Mouse (Mus musculus): Measurements from ENCODE around the gene Commd3. TPM values are rescaled to one million over a fixed set of nuclear protein-coding genes. Genes with fewer than 3 reads are reported as not detected.
A peak's percentile ranks its signal among the peaks of the same experiment; 100 is the strongest.

Commd3 gene
- polyA plus RNA-seq, 1 experiment from 2014 or later = 215 TPM

- H3K4me3 ChIP-seq (replicated peaks) = no peak overlapping the region
- H3K4me2 ChIP-seq (replicated peaks) = no peak overlapping the region
- ATAC-seq (ENCODE audit: insufficient number of reproducible peaks, low FRiP score, low TSS enrichment, low read depth) = no peak
- peaks cover 62% of the 10 kb centered on the region for H3K27me3 ChIP-seq
- no peak overlapping the region for H3K9ac ChIP-seq
- peaks cover 7% of the 10 kb centered on the region; the same call in 1 of the 2 replicates for H3K36me3 ChIP-seq
- no peak overlapping the region for H3K27ac ChIP-seq (replicated peaks)
- 10% methylated on average over 9 of the region's 9 CpGs for WGBS
- H3K4me1 ChIP-seq = peaks cover 25% of the 10 kb centered on the region
- H3K9me3 ChIP-seq (replicated peaks) = no peaks in the 10 kb centered on the region
Observed at GRCm38 (mm10) chr2:18687671-18688170, 15.5 kb downstream of the Commd3 start.

- no peak overlapping the region for H3K27ac ChIP-seq (replicated peaks)
- no peak for ATAC-seq (ENCODE audit: insufficient number of reproducible peaks, low FRiP score, low TSS enrichment, low read depth)
- H3K9ac ChIP-seq = no peak overlapping the region
- no peaks in the 10 kb centered on the region for H3K9me3 ChIP-seq (replicated peaks)
- peak overlapping the region; percentile 80 for H3K4me2 ChIP-seq (replicated peaks)
- H3K36me3 ChIP-seq = peaks cover 6% of the 10 kb centered on the region; the same call in 1 of the 2 replicates
- 9% methylated on average over 6 of the region's 6 CpGs for WGBS
- peak overlapping the region; percentile 44 for H3K4me3 ChIP-seq (replicated peaks)
- peaks cover 66% of the 10 kb centered on the region for H3K27me3 ChIP-seq
- H3K4me1 ChIP-seq = peaks cover 25% of the 10 kb centered on the region
Observed at GRCm38 (mm10) chr2:18688286-18688685, 16.1 kb downstream of the Commd3 start.

- under 1% methylated on average over 45 of the region's 45 CpGs for WGBS
- Histone ChIP-seq H3K9ac (no peak overlapping the region), H3K4me1 (peaks cover 27% of the 10 kb centered on the region), H3K36me3 (peaks cover 6% of the 10 kb centered on the region; the same call in 1 of the 2 replicates), H3K27ac (replicated peaks) (no peak overlapping the region), H3K9me3 (replicated peaks) (no peaks in the 10 kb centered on the region), H3K4me2 (replicated peaks) (peak overlapping the region; percentile 80), H3K27me3 (peaks cover 66% of the 10 kb centered on the region), H3K4me3 (replicated peaks) (peak overlapping the region; percentile 44)
- peak; percentile 53; the same call in 1 of the 2 replicates for ATAC-seq (ENCODE audit: insufficient number of reproducible peaks, low FRiP score, low TSS enrichment, low read depth)
Observed at GRCm38 (mm10) chr2:18688708-18689063, 16.5 kb downstream of the Commd3 start.

GRCm38 (mm10) chr2:18689064-18689921, 17.1 kb downstream of the Commd3 start:
- peak; percentile 25; the same call in 1 of the 2 replicates for ATAC-seq (ENCODE audit: insufficient number of reproducible peaks, low FRiP score, low TSS enrichment, low read depth)
- H3K9me3 ChIP-seq (replicated peaks) = no peaks in the 10 kb centered on the region
- H3K27ac ChIP-seq (replicated peaks) = no peak overlapping the region
- peaks cover 29% of the 10 kb centered on the region for H3K4me1 ChIP-seq
- H3K36me3 ChIP-seq = peaks cover 2% of the 10 kb centered on the region; the same call in 1 of the 2 replicates
- H3K9ac ChIP-seq = no peak overlapping the region
- H3K4me2 ChIP-seq (replicated peaks) = peak overlapping the region; percentile 80
- peaks cover 65% of the 10 kb centered on the region for H3K27me3 ChIP-seq
- H3K4me3 ChIP-seq (replicated peaks) = peak overlapping the region; percentile 44
- WGBS = under 1% methylated on average over 51 of the region's 51 CpGs

GRCm38 (mm10) chr2:18690055-18690691, 18.0 kb downstream of the Commd3 start:
- Histone ChIP-seq H3K9ac (peak overlapping the region; percentile 18), H3K9me3 (replicated peaks) (no peaks in the 10 kb centered on the region), H3K4me1 (peaks cover 37% of the 10 kb centered on the region), H3K27me3 (peaks cover 73% of the 10 kb centered on the region), H3K4me2 (replicated peaks) (peak overlapping the region; percentile 80), H3K36me3 (no peaks in the 10 kb centered on the region), H3K27ac (replicated peaks) (no peak overlapping the region), H3K4me3 (replicated peaks) (peak overlapping the region; percentile 44)
- WGBS = under 1% methylated on average over 57 of the region's 58 CpGs
- ATAC-seq (ENCODE audit: insufficient number of reproducible peaks, low FRiP score, low TSS enrichment, low read depth) = peak; percentile 44

- Histone ChIP-seq H3K4me1 (peaks cover 37% of the 10 kb centered on the region), H3K9me3 (replicated peaks) (no peaks in the 10 kb centered on the region), H3K9ac (no peak overlapping the region), H3K36me3 (no peaks in the 10 kb centered on the region), H3K27me3 (peaks cover 79% of the 10 kb centered on the region), H3K4me2 (replicated peaks) (peak overlapping the region; percentile 80), H3K27ac (replicated peaks) (no peak overlapping the region), H3K4me3 (replicated peaks) (peak overlapping the region; percentile 44)
- no peak for ATAC-seq (ENCODE audit: insufficient number of reproducible peaks, low FRiP score, low TSS enrichment, low read depth)
- 4% methylated on average over 9 of the region's 9 CpGs for WGBS
Observed at GRCm38 (mm10) chr2:18690756-18691155, 18.6 kb downstream of the Commd3 start.

- no peak overlapping the region for H3K27ac ChIP-seq (replicated peaks)
- H3K9me3 ChIP-seq (replicated peaks) = no peaks in the 10 kb centered on the region
- no peak overlapping the region for H3K9ac ChIP-seq
- H3K4me1 ChIP-seq = peaks cover 37% of the 10 kb centered on the region
- H3K4me2 ChIP-seq (replicated peaks) = no peak overlapping the region
- H3K36me3 ChIP-seq = no peaks in the 10 kb centered on the region
- no peak for ATAC-seq (ENCODE audit: insufficient number of reproducible peaks, low FRiP score, low TSS enrichment, low read depth)
- H3K27me3 ChIP-seq = peaks cover 77% of the 10 kb centered on the region
- H3K4me3 ChIP-seq (replicated peaks) = no peak overlapping the region
Observed at GRCm38 (mm10) chr2:18692031-18692430, 19.8 kb downstream of the Commd3 start.

GRCm38 (mm10) chr2:18692548-18692947, 20.4 kb downstream of the Commd3 start:
- Histone ChIP-seq H3K4me2 (replicated peaks) (no peak overlapping the region), H3K9ac (no peak overlapping the region), H3K36me3 (no peaks in the 10 kb centered on the region), H3K9me3 (replicated peaks) (no peaks in the 10 kb centered on the region), H3K27me3 (peaks cover 73% of the 10 kb centered on the region), H3K4me3 (replicated peaks) (no peak overlapping the region), H3K27ac (replicated peaks) (no peak overlapping the region), H3K4me1 (peaks cover 37% of the 10 kb centered on the region)
- 0% methylated on average over 1 of the region's 1 CpGs for WGBS
- no peak for ATAC-seq (ENCODE audit: insufficient number of reproducible peaks, low FRiP score, low TSS enrichment, low read depth)

GRCm38 (mm10) chr2:18693491-18693870, 21.3 kb downstream of the Commd3 start:
- WGBS = 1% methylated on average over 5 of the region's 5 CpGs

GRCm38 (mm10) chr2:18693871-18694610, 21.9 kb downstream of the Commd3 start, which contains the start of gene Spag6:
Spag6 (plus strand) TSS chr2:18694032.
- ATAC-seq (ENCODE audit: insufficient number of reproducible peaks, low FRiP score, low TSS enrichment, low read depth) = peak; percentile 69
- peak within 1 kb of the TSS; percentile 59 for H3K27ac ChIP-seq (replicated peaks)
- under 1% methylated on average over 60 of the region's 61 CpGs for WGBS
- peak within 1 kb of the TSS; percentile 96 for H3K4me2 ChIP-seq (replicated peaks)
- H3K4me3 ChIP-seq (replicated peaks) = peak within 1 kb of the TSS; percentile 73
- H3K9me3 ChIP-seq (replicated peaks) = no peaks in the 10 kb centered on the region
- peaks cover 74% of the 10 kb centered on the region for H3K27me3 ChIP-seq
- no peaks in the 10 kb centered on the region for H3K36me3 ChIP-seq
- peak within 1 kb of the TSS; percentile 83 for H3K9ac ChIP-seq
- H3K4me1 ChIP-seq = peaks cover 36% of the 10 kb centered on the region

More at GRCm38 (mm10) chr2:18693491-18693870, 21.3 kb downstream of the Commd3 start:
- H3K36me3 ChIP-seq = no peaks in the 10 kb centered on the region
- peak overlapping the region; percentile 73 for H3K4me3 ChIP-seq (replicated peaks)
- H3K9me3 ChIP-seq (replicated peaks) = no peaks in the 10 kb centered on the region
- no peak overlapping the region for H3K27ac ChIP-seq (replicated peaks)
- H3K4me1 ChIP-seq = peaks cover 36% of the 10 kb centered on the region
- H3K27me3 ChIP-seq = peaks cover 74% of the 10 kb centered on the region
- H3K9ac ChIP-seq = no peak overlapping the region
- ATAC-seq (ENCODE audit: insufficient number of reproducible peaks, low FRiP score, low TSS enrichment, low read depth) = no peak
- peak overlapping the region; percentile 96 for H3K4me2 ChIP-seq (replicated peaks)

- Histone ChIP-seq H3K4me2 (replicated peaks) (peak overlapping the region; percentile 96), H3K27ac (replicated peaks) (no peak overlapping the region), H3K9ac (peak overlapping the region; percentile 83), H3K9me3 (replicated peaks) (no peaks in the 10 kb centered on the region), H3K27me3 (peaks cover 74% of the 10 kb centered on the region), H3K4me3 (replicated peaks) (peak overlapping the region; percentile 73), H3K36me3 (no peaks in the 10 kb centered on the region), H3K4me1 (peaks cover 34% of the 10 kb centered on the region)
- ATAC-seq (ENCODE audit: insufficient number of reproducible peaks, low FRiP score, low TSS enrichment, low read depth) = peak; percentile 49; the same call in 1 of the 2 replicates
- 1% methylated on average over 18 of the region's 20 CpGs for WGBS
Observed at GRCm38 (mm10) chr2:18694611-18694950, 22.4 kb downstream of the Commd3 start.

All from embryonic facial prominence, embryonic 15.5 days (tissue).